1 mouse cellular context compared by ENCODE assay signal in genomic region chr15:10661961-10662606, GRCm38 (mm10).
TF ChIP-seq lines count a peak whose summit lies in the region.

No protein-coding gene starts in this region.

TF ChIP-seq in CH12.LX, 34 proteins besides CTCF, POLR2A, EP300 and RAD21 (continued from another document):
- TF ChIP-seq JUN (IDR thresholded peaks at IDR 0.05; ENCODE audit: insufficient read depth, low read depth, low read length) (no peak), ZC3H11A (IDR thresholded peaks at IDR 0.05; ENCODE audit: low read depth, low read length) (no peak), ZKSCAN1 (IDR thresholded peaks at IDR 0.05; ENCODE audit: borderline replicate concordance, low read depth, low read length) (no peak), NRF1 (IDR thresholded peaks at IDR 0.05; ENCODE audit: low read depth, low read length) (no peak)
